Mouse (Mus musculus): ENCODE measurements at regions not wholly inside any gene's neighbourhood (a gene's known extent, or its start where the extent isn't known, plus 50 kb on each side); places are given as distances from the start of the nearest gene placed in this dataset.

DNA sequence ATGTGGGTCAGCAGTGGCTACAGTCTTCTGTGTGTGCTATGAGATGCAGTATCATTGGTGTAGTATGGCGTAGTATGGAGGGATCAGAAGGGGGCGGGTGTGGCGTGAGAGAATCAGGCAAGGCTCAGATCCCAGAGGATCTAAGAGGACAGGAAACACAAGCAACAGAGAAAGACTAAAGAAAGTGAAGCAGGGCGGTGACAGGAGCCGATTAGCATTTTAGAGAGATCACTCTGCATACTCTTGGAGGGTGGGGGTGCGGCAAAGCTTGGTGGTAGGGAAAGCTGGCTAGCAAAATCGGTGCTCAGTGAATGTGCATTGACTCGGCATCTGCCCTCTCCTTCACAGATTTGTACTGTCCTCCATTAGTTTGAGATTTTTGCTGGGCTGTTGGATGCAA, 93.1 kb upstream of the Mphosph6 start:
- no peak for DNase-seq (ENCODE audit: low spot score)

GRCm38 (mm10) chr8:117890211-117890610, 88.5 kb upstream of the Mphosph6 start:
- DNase-seq (ENCODE audit: low spot score) = no peak

GRCm38 (mm10) chr8:117881414-117881973, 79.8 kb upstream of the Mphosph6 start:
- no peak for DNase-seq (ENCODE audit: low spot score)

DNA sequence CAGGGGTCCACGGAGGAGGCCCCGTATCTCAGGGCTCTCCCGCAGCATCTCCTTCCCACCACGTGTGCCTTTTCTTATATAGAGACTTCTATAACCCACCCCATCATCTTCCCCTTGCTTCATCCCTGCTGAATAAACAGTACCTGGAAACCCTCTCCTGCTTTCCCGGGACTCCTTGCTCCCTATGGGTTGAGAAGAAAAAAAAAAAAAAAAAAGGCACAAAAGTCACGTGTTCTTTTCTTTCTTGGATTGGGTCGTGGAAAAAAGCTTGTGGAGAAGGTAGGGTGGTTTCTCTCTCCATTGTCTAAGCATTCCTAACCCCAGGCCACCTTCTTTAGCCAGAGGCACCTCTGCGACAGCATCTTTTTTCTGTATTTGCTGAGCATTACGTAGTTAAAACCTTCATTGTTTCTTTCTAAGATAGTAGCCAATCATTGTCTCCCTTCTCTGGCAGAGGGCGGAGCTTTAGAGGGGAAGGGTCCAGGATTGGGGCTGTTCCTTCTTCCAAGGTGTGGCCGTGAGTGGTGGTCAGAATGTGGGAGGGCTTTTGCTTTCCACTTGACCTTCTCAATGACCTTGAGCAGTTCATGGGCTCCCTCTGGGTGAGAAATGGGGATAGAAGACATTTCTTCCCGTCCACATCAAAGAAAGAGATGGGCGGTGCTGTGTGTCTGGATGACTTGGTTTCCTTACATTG, 78.7 kb upstream of the Mphosph6 start:
- no peak for DNase-seq (ENCODE audit: low spot score)

- no peak for DNase-seq (ENCODE audit: low spot score)
Observed at GRCm38 (mm10) chr8:117873611-117874010, 71.9 kb upstream of the Mphosph6 start.

- no peak for DNase-seq (ENCODE audit: low spot score)
Observed at GRCm38 (mm10) chr8:117867138-117867537, 65.4 kb upstream of the Mphosph6 start.

DNA sequence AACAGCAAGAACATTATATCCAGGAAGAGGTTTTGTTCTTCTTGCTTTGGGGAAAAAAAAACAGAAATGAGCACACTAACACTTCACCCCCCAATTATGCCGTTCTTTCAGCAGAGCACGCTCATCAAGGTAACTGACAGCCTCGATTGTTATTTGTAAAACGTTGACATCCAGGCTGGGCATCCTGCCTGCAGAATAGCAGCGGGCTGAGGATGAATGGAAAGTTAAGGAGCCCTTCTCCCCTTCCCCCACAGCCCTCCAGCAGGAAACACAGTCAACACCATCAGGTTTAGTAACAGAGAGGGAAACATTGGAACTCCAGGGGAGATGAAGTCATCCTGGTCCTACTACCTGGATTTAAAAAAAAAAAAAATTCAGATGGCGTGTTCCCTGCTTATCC, 63.3 kb upstream of the Mphosph6 start:
- DNase-seq (ENCODE audit: low spot score) = no peak

- DNase-seq (ENCODE audit: low spot score) = no peak
Observed at GRCm38 (mm10) chr8:117863837-117864236, 62.1 kb upstream of the Mphosph6 start.

- no peak for DNase-seq (ENCODE audit: low spot score)
Observed at GRCm38 (mm10) chr8:117862318-117862717, 60.6 kb upstream of the Mphosph6 start.

GRCm38 (mm10) chr8:117859734-117860133, 58.0 kb upstream of the Mphosph6 start:
- no peak for DNase-seq (ENCODE audit: low spot score)

GRCm38 (mm10) chr8:117859095-117859494, 57.4 kb upstream of the Mphosph6 start:
- DNase-seq (ENCODE audit: low spot score) = no peak

GRCm38 (mm10) chr8:117856121-117856520, 54.4 kb upstream of the Mphosph6 start:
- no peak for DNase-seq (ENCODE audit: low spot score)

- DNase-seq (ENCODE audit: low spot score) = no peak
Observed at GRCm38 (mm10) chr8:117854942-117855491, 53.3 kb upstream of the Mphosph6 start.

DNA sequence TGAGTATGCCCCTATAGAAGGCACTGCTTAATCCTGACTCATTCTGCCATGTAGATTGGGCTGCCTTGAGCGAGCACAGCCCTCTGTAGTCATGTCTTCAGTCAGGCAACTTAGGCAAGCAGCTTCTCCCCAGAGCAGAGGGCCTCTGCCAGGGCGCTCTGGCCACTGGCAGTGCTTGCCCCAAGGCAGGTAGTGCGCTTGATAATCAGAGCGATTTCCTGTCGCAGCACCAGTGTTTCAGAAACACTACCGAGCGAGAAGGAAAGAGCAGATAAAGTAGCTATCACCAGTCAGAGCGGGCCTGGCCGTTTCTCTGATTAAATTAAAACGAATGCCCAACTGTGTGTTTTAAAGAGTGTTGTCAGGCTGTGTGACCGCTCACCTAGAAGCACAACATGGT, 52.6 kb upstream of the Mphosph6 start:
- no peak for DNase-seq (ENCODE audit: low spot score)

GRCm38 (mm10) chr8:117853408-117853807, 51.7 kb upstream of the Mphosph6 start:
- DNase-seq (ENCODE audit: low spot score) = no peak

DNA sequence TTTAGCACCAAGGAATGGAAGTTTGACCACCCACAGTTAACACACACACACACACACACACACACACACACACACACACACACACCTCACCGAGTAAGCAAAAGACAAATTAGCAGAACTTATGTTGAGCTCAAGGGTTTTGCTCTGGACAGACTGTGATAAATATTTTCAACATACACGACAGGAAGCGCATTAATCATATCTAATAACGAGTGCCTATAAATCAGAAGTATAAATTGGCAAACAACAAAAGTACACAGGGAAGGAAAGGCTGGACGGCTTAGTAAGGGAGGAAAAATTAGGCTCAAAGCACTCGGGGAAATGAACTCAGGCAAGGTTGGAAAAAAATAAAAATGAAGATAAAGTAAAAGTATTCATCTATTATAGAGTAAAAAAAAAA, 50.8 kb upstream of the Mphosph6 start:
- DNase-seq (ENCODE audit: low spot score) = no peak

Data from left cerebral cortex, adult 11 months (tissue).